17 mouse cellular contexts compared by ENCODE assay signal in genomic region chr11:80171884-80172283, GRCm38 (mm10). TPM values are rescaled to one million over a fixed set of nuclear protein-coding genes. Genes with fewer than 3 reads are reported as not detected.
DNase-seq lines count a peak whose midpoint lies in the region; ATAC-seq and TF ChIP-seq lines count a peak whose summit lies in the region.
"Had no signal": no experiment of that assay in that cellular context is flagged by ENCODE, and none has a peak within 500 bp of the region (broad histone marks: within the 10 kb centered on the region; RNA-seq: fewer than 3 reads in every experiment).

No protein-coding gene starts in this region.

- TF ChIP-seq CTCF in gastrocnemius, adult 2 months (IDR thresholded peaks at IDR 0.05): no peak

- intact Hi-C loops in gastrocnemius, adult 2 months (cut with DNase I): no loop called here
- intact Hi-C loops in heart, postnatal 10 days (cut with DNase I): no loop called here

- peak; percentile 44 for DNase-seq in gastrocnemius, adult 2 months
- no peak for DNase-seq in gastrocnemius, postnatal 10 days
- DNase-seq in 416B (ENCODE audit: low read depth): peak; percentile 27
- DNase-seq in adrenal gland, postnatal 36 days: peak; percentile 81 to 85
- DNase-seq in midbrain, embryonic 10.5 days (ENCODE audit: low spot score): no peak
- DNase-seq in heart, postnatal 10 days: no peak
- DNase-seq: B cell, adult 2 months; gastrocnemius, postnatal 14 days; right cerebral cortex, postnatal 4 days; thymus, adult 18-20 months had no signal

- H3K4me1 ChIP-seq in liver, embryonic 12.5 days: 0 out of 2 replicates have a peak, but pooled peaks cover under 1% of the 10 kb centered on the region
- no peaks in the 10 kb centered on the region for H3K4me1 ChIP-seq in forebrain, embryonic 12.5 days
- no peaks in the 10 kb centered on the region for H3K4me1 ChIP-seq in midbrain, embryonic 10.5 days
- H3K4me1 ChIP-seq: neural tube, embryonic 15.5 days had no signal

- WGBS in liver, embryonic 12.5 days (ENCODE audit: insufficient replicate concordance): 53% methylated on average over 4 of the region's 4 CpGs
- WGBS in forebrain, embryonic 12.5 days: 81% methylated on average over 4 of the region's 4 CpGs
- 80% methylated on average over 4 of the region's 4 CpGs for WGBS in midbrain, embryonic 10.5 days

- H3K4me2 ChIP-seq in liver, embryonic 12.5 days: no peak overlapping the region
- no peak overlapping the region for H3K4me2 ChIP-seq in forebrain, embryonic 12.5 days
- H3K4me2 ChIP-seq: neural tube, embryonic 15.5 days had no signal

- peak; percentile 53 for ATAC-seq in liver, embryonic 12.5 days
- no peak for ATAC-seq in forebrain, embryonic 12.5 days (ENCODE audit: low FRiP score)
- ATAC-seq: hindbrain, postnatal 0 days; midbrain, embryonic 16.5 days; Patski had no signal

- H3K9me3 ChIP-seq in liver, embryonic 12.5 days (replicated peaks): no peaks in the 10 kb centered on the region
- no peaks in the 10 kb centered on the region for H3K9me3 ChIP-seq in forebrain, embryonic 12.5 days
- no peaks in the 10 kb centered on the region for H3K9me3 ChIP-seq in midbrain, embryonic 10.5 days (replicated peaks)
- H3K9me3 ChIP-seq: neural tube, embryonic 15.5 days had no signal

- no peaks in the 10 kb centered on the region for H3K36me3 ChIP-seq in liver, embryonic 12.5 days
- no peaks in the 10 kb centered on the region for H3K36me3 ChIP-seq in forebrain, embryonic 12.5 days (replicated peaks)
- H3K36me3 ChIP-seq in midbrain, embryonic 10.5 days: no peaks in the 10 kb centered on the region
- H3K36me3 ChIP-seq: neural tube, embryonic 15.5 days had no signal

- H3K9ac ChIP-seq in liver, embryonic 12.5 days: no peak overlapping the region
- H3K9ac ChIP-seq in forebrain, embryonic 12.5 days: no peak overlapping the region
- H3K9ac ChIP-seq: neural tube, embryonic 15.5 days had no signal

- peaks cover 3% of the 10 kb centered on the region; the same call in 1 of the 2 replicates for H3K27me3 ChIP-seq in liver, embryonic 12.5 days (replicated peaks)
- H3K27me3 ChIP-seq in forebrain, embryonic 12.5 days: no peaks in the 10 kb centered on the region
- no peaks in the 10 kb centered on the region for H3K27me3 ChIP-seq in midbrain, embryonic 10.5 days (ENCODE audit: low read depth, poor library complexity, severe bottlenecking)
- H3K27me3 ChIP-seq: neural tube, embryonic 15.5 days; Patski had no signal

- no peak overlapping the region for H3K4me3 ChIP-seq in gastrocnemius, adult 2 months
- H3K4me3 ChIP-seq in liver, embryonic 12.5 days: no peak overlapping the region
- H3K4me3 ChIP-seq in forebrain, embryonic 12.5 days (replicated peaks): no peak overlapping the region
- H3K4me3 ChIP-seq in midbrain, embryonic 10.5 days: no peak overlapping the region
- H3K4me3 ChIP-seq: left cerebral cortex, adult 2 months; neural tube, embryonic 15.5 days had no signal

- peak overlapping the region; percentile 10; the same call in 1 of the 2 replicates for H3K27ac ChIP-seq in gastrocnemius, adult 2 months
- H3K27ac ChIP-seq in liver, embryonic 12.5 days: no peak overlapping the region
- H3K27ac ChIP-seq in forebrain, embryonic 12.5 days: no peak overlapping the region
- no peak overlapping the region for H3K27ac ChIP-seq in midbrain, embryonic 10.5 days (replicated peaks)
- H3K27ac ChIP-seq: hindbrain, postnatal 0 days; left cerebral cortex, adult 2 months; neural tube, embryonic 15.5 days had no signal

RNA-seq across cellular contexts. Expression of gene Rnf135, which starts 11.8 kb away (rescaled TPM):
- total RNA-seq in gastrocnemius, adult 2 months (2021): 1 to 10 TPM; 2.2 to 2.4 TPM
- total RNA-seq in gastrocnemius, postnatal 10 days (2021): 1 to 10 TPM; 4.0 to 6.6 TPM
- total RNA-seq in adrenal gland, postnatal 36 days (2021): 10 to 100 TPM in 1 of 2 experiments, 1 to 10 TPM in 1; 6.9 to 13.3 TPM
- 4.2 and 5.0 TPM in 2 replicates for polyA plus RNA-seq in liver, embryonic 12.5 days (2016; fragmentation: Nextera tagmentation; extraction: Ambion mirVana)
- polyA plus RNA-seq in forebrain, embryonic 12.5 days (2016; fragmentation: Nextera tagmentation; extraction: Ambion mirVana): 2.8 and 2.9 TPM in 2 replicates
- 3.8 and 5.0 TPM in 2 replicates for polyA plus RNA-seq in midbrain, embryonic 10.5 days (2016; fragmentation: Nextera tagmentation; extraction: Ambion mirVana)
- total RNA-seq in heart, postnatal 10 days (2021): 10 to 100 TPM in 1 of 2 experiments, 1 to 10 TPM in 1; 7.7 to 10.4 TPM

RNA-seq across cellular contexts. Expression of gene Adap2, which starts 18.0 kb away (rescaled TPM):
- 1 to 10 TPM; 4.2 to 4.7 TPM for total RNA-seq in gastrocnemius, adult 2 months (2021)
- 1 to 10 TPM; 6.9 to 9.3 TPM for total RNA-seq in gastrocnemius, postnatal 10 days (2021)
- 10 to 100 TPM in 1 of 2 experiments, 1 to 10 TPM in 1; 9.6 to 10.3 TPM for total RNA-seq in adrenal gland, postnatal 36 days (2021)
- 2.7 and 2.8 TPM in 2 replicates for polyA plus RNA-seq in liver, embryonic 12.5 days (2016; fragmentation: Nextera tagmentation; extraction: Ambion mirVana)
- 1.4 and 1.7 TPM in 2 replicates for polyA plus RNA-seq in forebrain, embryonic 12.5 days (2016; fragmentation: Nextera tagmentation; extraction: Ambion mirVana)
- 0.77 and 1.9 TPM in 2 replicates for polyA plus RNA-seq in midbrain, embryonic 10.5 days (2016; fragmentation: Nextera tagmentation; extraction: Ambion mirVana)
- 10 to 100 TPM in 1 of 2 experiments, 1 to 10 TPM in 1; 8.8 to 18.4 TPM for total RNA-seq in heart, postnatal 10 days (2021)

RNA-seq across cellular contexts. Expression of gene Tefm, which starts 29.9 kb away (rescaled TPM):
- total RNA-seq in gastrocnemius, adult 2 months (2021): 10 to 100 TPM; 18.6 to 24.1 TPM
- 10 to 100 TPM; 21.0 to 22.2 TPM for total RNA-seq in gastrocnemius, postnatal 10 days (2021)
- 10 to 100 TPM; 11.0 to 19.0 TPM for total RNA-seq in adrenal gland, postnatal 36 days (2021)
- 18.2 and 22.4 TPM in 2 replicates for polyA plus RNA-seq in liver, embryonic 12.5 days (2016; fragmentation: Nextera tagmentation; extraction: Ambion mirVana)
- polyA plus RNA-seq in forebrain, embryonic 12.5 days (2016; fragmentation: Nextera tagmentation; extraction: Ambion mirVana): 27.8 and 30.4 TPM in 2 replicates
- 39.8 and 40.7 TPM in 2 replicates for polyA plus RNA-seq in midbrain, embryonic 10.5 days (2016; fragmentation: Nextera tagmentation; extraction: Ambion mirVana)
- 10 to 100 TPM; 22.6 to 23.7 TPM for total RNA-seq in heart, postnatal 10 days (2021)

RNA-seq across cellular contexts. Expression of gene Rhot1, which starts 36.9 kb away (rescaled TPM):
- total RNA-seq in gastrocnemius, adult 2 months (2021): 10 to 100 TPM; 43.6 to 45.3 TPM
- 10 to 100 TPM; 45.4 to 50.6 TPM for total RNA-seq in gastrocnemius, postnatal 10 days (2021)
- 10 to 100 TPM; 68.9 to 86.2 TPM for total RNA-seq in adrenal gland, postnatal 36 days (2021)
- 36.7 and 36.9 TPM in 2 replicates for polyA plus RNA-seq in liver, embryonic 12.5 days (2016; fragmentation: Nextera tagmentation; extraction: Ambion mirVana)
- polyA plus RNA-seq in forebrain, embryonic 12.5 days (2016; fragmentation: Nextera tagmentation; extraction: Ambion mirVana): 61.9 and 65.5 TPM in 2 replicates
- 56.2 and 56.9 TPM in 2 replicates for polyA plus RNA-seq in midbrain, embryonic 10.5 days (2016; fragmentation: Nextera tagmentation; extraction: Ambion mirVana)
- total RNA-seq in heart, postnatal 10 days (2021): 10 to 100 TPM; 67.4 to 72.5 TPM

Comparison
In these comparisons a context has a peak if more than half of its experiments do, and no peak if none do; other contexts are left out.
1. DNase-seq: peak in gastrocnemius, adult 2 months (single experiment), 416B (single experiment) and adrenal gland, postnatal 36 days (2 of 2); none in gastrocnemius, postnatal 10 days (single experiment), midbrain, embryonic 10.5 days (single experiment) and heart, postnatal 10 days (0 of 2).